Mouse (Mus musculus) liver, postnatal 0 days (tissue): ENCODE data around the gene Tmpo.

Experiments used
- CTCF ChIP-seq: sonication (generic); IDR thresholded peaks from 2 replicates; pipeline ENCODE4 v1.5.1; 2016; ENCODE audit warnings: antibody characterized with exemption, low read depth
- EP300 ChIP-seq: IDR thresholded peaks from 2 replicates; pipeline ENCODE4 v1.6.1; 2016; ENCODE audit warnings: antibody characterized with exemption, low read depth, mild to moderate bottlenecking

GRCm38 (mm10) chr10:91195680-91196079 is 14.6 kb upstream of the Tmpo start:
- TF ChIP-seq CTCF (no peak), EP300 (no peak)
